Mouse (Mus musculus) megakaryocyte, embryonic 14.5 days (primary cell): ENCODE results near the gene Mmp28.

Experiments
- FLI1 ChIP-seq: IDR thresholded peaks from 2 replicates; pipeline ENCODE4 v1.6.1; 2012; ENCODE audit warnings: low read length, inconsistent platforms, mixed read lengths
- GATA1 ChIP-seq: IDR thresholded peaks from 3 replicates; pipeline ENCODE4 v1.6.1; 2012; ENCODE audit warnings: mixed read lengths, low read length, inconsistent platforms, borderline replicate concordance

- TF ChIP-seq GATA1 (no peak), FLI1 (no peak)
Measured at GRCm38 (mm10) chr11:83451281-83451680, 11.6 kb downstream of the Mmp28 start.
